ENCODE assay signal across 26 mouse cellular contexts in the genomic region with DNA sequence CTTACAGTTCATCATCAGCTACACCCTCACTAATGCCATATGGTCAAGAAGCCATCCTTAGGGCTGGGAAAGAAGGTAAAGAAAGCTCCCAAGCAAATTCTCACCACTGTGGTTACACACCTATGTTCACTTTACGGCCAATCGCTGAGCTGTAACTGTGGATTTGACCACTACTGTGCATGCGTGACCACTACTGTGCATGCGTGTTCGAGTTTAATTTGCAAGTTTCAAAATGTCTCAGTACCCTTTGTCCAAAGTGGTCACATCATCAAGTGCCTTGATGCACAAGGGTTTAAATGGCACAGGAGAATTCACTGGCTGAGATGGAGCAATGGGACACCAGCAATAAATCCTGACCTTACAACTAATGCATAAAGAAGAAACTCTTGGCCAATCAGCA. TPM values are rescaled to one million over a fixed set of nuclear protein-coding genes. Genes with fewer than 3 reads are reported as not detected.
A peak's percentile ranks its signal among the peaks of the same experiment; 100 is the strongest.
DNase-seq lines count a peak whose midpoint lies in the region; ATAC-seq and TF ChIP-seq lines count a peak whose summit lies in the region.
"Had no signal": no experiment of that assay in that cellular context is flagged by ENCODE, and none has a peak within 500 bp of the region (broad histone marks: within the 10 kb centered on the region; RNA-seq: fewer than 3 reads in every experiment).

No protein-coding gene starts in this region.

- no peak overlapping the region for H3K4me3 ChIP-seq in CH12.LX (replicated peaks in 1 of 3; ENCODE audit: low read depth in 2 of 3, low read length in 2 of 3, poor library complexity in 1 of 3)
- H3K4me3 ChIP-seq in limb, embryonic 10.5 days: no peak overlapping the region
- H3K4me3 ChIP-seq in limb, embryonic 13.5 days: no peak overlapping the region
- H3K4me3 ChIP-seq in myocyte: no peak overlapping the region
- H3K4me3 ChIP-seq: embryonic facial prominence, embryonic 10.5 days; embryonic facial prominence, embryonic 12.5 days; erythroblast, embryonic 14.5 days; forebrain, embryonic 10.5 days; forebrain, embryonic 12.5 days had no signal

- TF ChIP-seq POLR2A in CH12.LX (IDR thresholded peaks at IDR 0.05; ENCODE audit: low read depth, low read length): no peak
- no peak for TF ChIP-seq POLR2A in myocyte (IDR thresholded peaks at IDR 0.05; ENCODE audit: insufficient read length, low read depth)

- no peak overlapping the region; the same call in 1 of the 2 replicates for H3K9ac ChIP-seq in CH12.LX (ENCODE audit: insufficient read depth, low read depth)
- H3K9ac ChIP-seq in limb, embryonic 13.5 days: no peak overlapping the region
- H3K9ac ChIP-seq: embryonic facial prominence, embryonic 12.5 days; forebrain, embryonic 12.5 days had no signal

- ATAC-seq in limb, embryonic 13.5 days (ENCODE audit: low FRiP score, low read depth): no peak
- ATAC-seq: activated CD4-positive, CD25-positive, alpha-beta regulatory T cell, adult 4 months; CD4-positive, CD25-positive, alpha-beta regulatory T cell, adult 4 months; forebrain, embryonic 14.5 days; forebrain, embryonic 16.5 days had no signal

- dilution Hi-C loops in CH12.LX (cut with MboI; ENCODE audit: extremely low pct_ligation_motif_present, extremely low pct_unique_long_range_greater_than_20kb, low sequenced_read_pairs): no loop called here

- no peak for TF ChIP-seq CTCF in CH12.LX (conservative IDR thresholded peaks at IDR 0.05 in 1 of 2, IDR thresholded peaks at IDR 0.05 in 1 of 2; ENCODE audit: low read depth in 2 of 2, low read length in 2 of 2)

- H3ac ChIP-seq in myocyte (ENCODE audit: control insufficient read depth, insufficient read length): no peak overlapping the region

- in situ Hi-C loops in CH12.LX (cut with MboI; ENCODE audit: low pct_ligation_motif_present, low pct_unique_long_range_greater_than_20kb, low sequenced_read_pairs): no loop called here

- DNase-seq in CH12.LX (ENCODE audit: extremely low read depth): peak; percentile 2
- no peak for DNase-seq in limb, embryonic 10.5 days (ENCODE audit: low spot score)
- DNase-seq in gastrocnemius, postnatal 10 days: no peak
- DNase-seq in gastrocnemius, postnatal 25 days: no peak
- DNase-seq in kidney, adult 9 months: no peak
- no peak for DNase-seq in ovary, postnatal 10 days (ENCODE audit: low spot score)
- DNase-seq: adrenal gland, adult 8-10 months; adrenal gland, postnatal 14 days; adrenal gland, postnatal 36 days; B cell, adult 2 months; cerebellum, adult 11-12 months; cerebellum, adult 2 months; cerebellum, adult 9-10 months; cerebellum, postnatal 10 days; cerebellum, postnatal 25 days had no signal

- H3K27ac ChIP-seq in CH12.LX (ENCODE audit: insufficient read depth, low read depth): no peak overlapping the region
- peak overlapping the region; percentile 66 for H3K27ac ChIP-seq in limb, embryonic 10.5 days
- peak overlapping the region; percentile 39; the same call in 1 of the 2 replicates for H3K27ac ChIP-seq in limb, embryonic 13.5 days
- H3K27ac ChIP-seq: embryonic facial prominence, embryonic 10.5 days; embryonic facial prominence, embryonic 12.5 days; forebrain, embryonic 10.5 days; forebrain, embryonic 12.5 days had no signal

- no peaks in the 10 kb centered on the region for H3K9me3 ChIP-seq in CH12.LX (replicated peaks; ENCODE audit: low read length)
- no peaks in the 10 kb centered on the region for H3K9me3 ChIP-seq in limb, embryonic 10.5 days (replicated peaks)
- no peaks in the 10 kb centered on the region for H3K9me3 ChIP-seq in limb, embryonic 13.5 days
- H3K9me3 ChIP-seq: embryonic facial prominence, embryonic 10.5 days; embryonic facial prominence, embryonic 12.5 days; forebrain, embryonic 10.5 days; forebrain, embryonic 12.5 days had no signal

- TF ChIP-seq EP300 in CH12.LX (IDR thresholded peaks at IDR 0.05; ENCODE audit: low read length): no peak

- peaks cover 5 to 22% of the 10 kb centered on the region in 2 experiments; a peak in 3 of 4 replicates for H3K4me1 ChIP-seq in CH12.LX (ENCODE audit: control insufficient read depth in 1 of 2, insufficient read depth in 2 of 2)
- H3K4me1 ChIP-seq in limb, embryonic 10.5 days: peaks cover 9% of the 10 kb centered on the region; the same call in 1 of the 2 replicates
- H3K4me1 ChIP-seq in limb, embryonic 13.5 days: peaks cover 12% of the 10 kb centered on the region; the same call in 1 of the 2 replicates
- H3K4me1 ChIP-seq: forebrain, embryonic 10.5 days; forebrain, embryonic 12.5 days had no signal

- peak overlapping the region; percentile 44 for H3K4me2 ChIP-seq in CH12.LX (ENCODE audit: insufficient read depth, low read depth, poor library complexity, severe bottlenecking)
- no peak overlapping the region for H3K4me2 ChIP-seq in limb, embryonic 13.5 days (replicated peaks)
- peak overlapping the region; percentile 24 for H3K4me2 ChIP-seq in myocyte (ENCODE audit: low read depth)
- H3K4me2 ChIP-seq: embryonic facial prominence, embryonic 12.5 days; forebrain, embryonic 12.5 days had no signal

- H3K79me2 ChIP-seq in CH12.LX (replicated peaks; ENCODE audit: control insufficient read depth, extremely low read depth, insufficient read depth, poor library complexity, severe bottlenecking) (no peaks in the 10 kb centered on the region), myocyte (ENCODE audit: control insufficient read depth, insufficient read depth) (peaks cover 60% of the 10 kb centered on the region)

- WGBS in limb, embryonic 10.5 days: 94% methylated on average over 5 of the region's 5 CpGs
- WGBS in limb, embryonic 13.5 days: 80% methylated on average over 5 of the region's 5 CpGs

- TF ChIP-seq RAD21 in CH12.LX (IDR thresholded peaks at IDR 0.05; ENCODE audit: low read depth, low read length): no peak

- H3K27me3 ChIP-seq in CH12.LX (replicated peaks): no peaks in the 10 kb centered on the region
- no peaks in the 10 kb centered on the region for H3K27me3 ChIP-seq in limb, embryonic 10.5 days (ENCODE audit: low read depth, poor library complexity, severe bottlenecking)
- H3K27me3 ChIP-seq in limb, embryonic 13.5 days: no peaks in the 10 kb centered on the region
- no peaks in the 10 kb centered on the region for H3K27me3 ChIP-seq in myocyte (ENCODE audit: control insufficient read depth, insufficient read depth, insufficient read length)
- H3K27me3 ChIP-seq: embryonic facial prominence, embryonic 12.5 days; forebrain, embryonic 12.5 days had no signal

- H3K36me3 ChIP-seq in CH12.LX (replicated peaks in 1 of 2; ENCODE audit: control insufficient read depth in 1 of 2, insufficient read depth in 1 of 2, low read length in 1 of 2): no peaks in the 10 kb centered on the region
- H3K36me3 ChIP-seq in limb, embryonic 10.5 days: no peaks in the 10 kb centered on the region
- no peaks in the 10 kb centered on the region for H3K36me3 ChIP-seq in limb, embryonic 13.5 days
- H3K36me3 ChIP-seq in myocyte (ENCODE audit: control insufficient read depth, insufficient read depth): peaks cover 11% of the 10 kb centered on the region
- H3K36me3 ChIP-seq: embryonic facial prominence, embryonic 10.5 days; embryonic facial prominence, embryonic 12.5 days; forebrain, embryonic 10.5 days; forebrain, embryonic 12.5 days had no signal

TF ChIP-seq in CH12.LX, 34 proteins besides CTCF, POLR2A, EP300 and RAD21:
- no peak for TF ChIP-seq USF2 (conservative IDR thresholded peaks at IDR 0.05; ENCODE audit: low read depth, low read length)
- no peak for TF ChIP-seq NELFE (IDR thresholded peaks at IDR 0.05; ENCODE audit: low read depth, low read length)
- TF ChIP-seq IRF4 (IDR thresholded peaks at IDR 0.05; ENCODE audit: low read depth, low read length): peak; percentile 45; the same call in 1 of the 2 replicates
- no peak for TF ChIP-seq TBP (conservative IDR thresholded peaks at IDR 0.05; ENCODE audit: low read depth, low read length)
- TF ChIP-seq NRF1 (IDR thresholded peaks at IDR 0.05; ENCODE audit: low read depth, low read length): peak; percentile 69
- no peak for TF ChIP-seq TCF12 (IDR thresholded peaks at IDR 0.05; ENCODE audit: low read depth, low read length)
- TF ChIP-seq CHD1 (IDR thresholded peaks at IDR 0.05; ENCODE audit: low read depth, low read length): no peak
- TF ChIP-seq BHLHE40 (IDR thresholded peaks at IDR 0.05; ENCODE audit: low read depth, low read length): peak; percentile 78

TF ChIP-seq in myocyte, 11 proteins besides CTCF, POLR2A, EP300 and RAD21:
- TF ChIP-seq MAX (IDR thresholded peaks at IDR 0.05; ENCODE audit: low read depth): no peak
- TF ChIP-seq REST (IDR thresholded peaks at IDR 0.05; ENCODE audit: insufficient read depth, insufficient read length): no peak
- no peak for TF ChIP-seq SRF (IDR thresholded peaks at IDR 0.05; ENCODE audit: control insufficient read depth, insufficient read length, low read depth)
- TF ChIP-seq TCF12 (IDR thresholded peaks at IDR 0.05; ENCODE audit: insufficient read depth, poor library complexity, severe bottlenecking): no peak
- no peak for TF ChIP-seq MYOD1 (IDR thresholded peaks at IDR 0.05; ENCODE audit: control insufficient read depth in 1 of 3, insufficient read length in 2 of 3, low read depth in 2 of 3)
- TF ChIP-seq USF1 (IDR thresholded peaks at IDR 0.05; ENCODE audit: low read depth): no peak
- no peak for TF ChIP-seq CEBPB (IDR thresholded peaks at IDR 0.05; ENCODE audit: insufficient read depth, poor library complexity, severe bottlenecking)
- no peak for TF ChIP-seq POLR2AphosphoS2 (IDR thresholded peaks at IDR 0.05; ENCODE audit: insufficient read length, low read depth)
- TF ChIP-seq E2F4 (IDR thresholded peaks at IDR 0.05; ENCODE audit: insufficient read depth): no peak
- no peak for TF ChIP-seq MYOG (IDR thresholded peaks at IDR 0.05; ENCODE audit: control insufficient read depth in 1 of 3, insufficient read depth in 1 of 3, insufficient read length in 2 of 3, low read depth in 2 of 3)
- no peak for TF ChIP-seq TCF3 (IDR thresholded peaks at IDR 0.05; ENCODE audit: insufficient read length, low read depth)
TF ChIP-seq in myocyte: peak in this region for 0.

RNA-seq across cellular contexts. Expression of a gene that starts 58.0 kb away (rescaled TPM):
- 10.3 and 11.0 TPM in 2 replicates for total RNA-seq in CH12.LX (2012; rRNA removed)
- 6.9 and 7.5 TPM in 2 replicates for total RNA-seq in CH12.LX (2014; rRNA removed)
- polyA plus RNA-seq in CH12.LX (2012; ENCODE audit: insufficient read length, low read depth): 8.4 and 10.2 TPM in 2 replicates
- polyA plus RNA-seq in limb, embryonic 10.5 days (2016; fragmentation: Nextera tagmentation; extraction: Ambion mirVana): 12.8 and 17.8 TPM in 2 replicates
- polyA plus RNA-seq in limb, embryonic 13.5 days (2015; fragmentation: Nextera tagmentation; extraction: Ambion mirVana): 21.1 and 25.2 TPM in 2 replicates
- polyA plus RNA-seq in myocyte (2012; fragmentation: generic; extraction: Trizol): 21.0 TPM
- total RNA-seq in gastrocnemius, postnatal 10 days (2021): 10 to 100 TPM; 28.6 to 37.7 TPM
- total RNA-seq in gastrocnemius, postnatal 25 days (2021): 1 to 10 TPM; 4.3 to 4.6 TPM
